Mouse (Mus musculus) spleen, embryonic (tissue): ENCODE measurements around the gene Abtb2.

Experiments
- CTCF ChIA-PET: fragments of 350-600 bp; sonication (Branson Sonifier 250); formaldehyde crosslinking; loops from one replicate; lab custom pipeline; 2022; lab: Charles Lee

Abtb2 gene

GRCm38 (mm10) chr2:103583316-103583715 is 17.2 kb downstream of the Abtb2 start:
- CTCF ChIA-PET: no interaction called here

GRCm38 (mm10) chr2:103584093-103584492 is 18.0 kb downstream of the Abtb2 start:
- CTCF ChIA-PET: no interaction called here

- CTCF ChIA-PET: no interaction called here
Measured at GRCm38 (mm10) chr2:103586423-103586822, 20.3 kb downstream of the Abtb2 start.

GRCm38 (mm10) chr2:103588776-103589175 is 22.7 kb downstream of the Abtb2 start:
- CTCF ChIA-PET: no interaction called here

GRCm38 (mm10) chr2:103589400-103589799 is 23.3 kb downstream of the Abtb2 start:
- CTCF ChIA-PET: interaction anchor here (0.7 kb wide), 1 partner anchor 1008 kb away, joined by 3 read pairs; no protein-coding TSS in a partner anchor

GRCm38 (mm10) chr2:103590645-103591044 is 24.5 kb downstream of the Abtb2 start:
- CTCF ChIA-PET: interaction anchor here (0.7 kb wide), 1 partner anchor 9 kb away, joined by 9 read pairs; no protein-coding TSS in a partner anchor

- CTCF ChIA-PET: no interaction called here
Measured at GRCm38 (mm10) chr2:103591742-103592590, 25.9 kb downstream of the Abtb2 start.

GRCm38 (mm10) chr2:103592591-103592929 is 26.4 kb downstream of the Abtb2 start:
- CTCF ChIA-PET: no interaction called here

GRCm38 (mm10) chr2:103594592-103595011 is 28.5 kb downstream of the Abtb2 start:
- CTCF ChIA-PET: no interaction called here

GRCm38 (mm10) chr2:103595028-103595651 is 29.0 kb downstream of the Abtb2 start:
- CTCF ChIA-PET: interaction anchor here (0.6 kb wide), 1 partner anchor 883 kb away, joined by 5 read pairs; no protein-coding TSS in a partner anchor

GRCm38 (mm10) chr2:103599296-103599695 is 33.2 kb downstream of the Abtb2 start:
- CTCF ChIA-PET: interaction anchor here (0.6 kb wide), 2 partner anchors 9 to 103 kb away, joined by 4 to 9 read pairs; no protein-coding TSS in a partner anchor

- CTCF ChIA-PET: interaction anchor here (0.6 kb wide), 1 partner anchor 1619 kb away, joined by 3 read pairs; no protein-coding TSS in a partner anchor
Measured at GRCm38 (mm10) chr2:103600165-103600891, 34.2 kb downstream of the Abtb2 start.

GRCm38 (mm10) chr2:103601126-103601525 is 35.0 kb downstream of the Abtb2 start:
- CTCF ChIA-PET: interaction anchor here (0.5 to 0.6 kb wide), 3 partner anchors 51 to 1620 kb away, joined by 3 to 5 read pairs (median 5); no protein-coding TSS in a partner anchor

- CTCF ChIA-PET: interaction anchor here (0.5 to 0.6 kb wide), 2 partner anchors 50 to 62 kb away, joined by 5 read pairs; no protein-coding TSS in a partner anchor
Measured at GRCm38 (mm10) chr2:103601531-103601930, 35.4 kb downstream of the Abtb2 start.

GRCm38 (mm10) chr2:103603209-103603608 is 37.1 kb downstream of the Abtb2 start:
- CTCF ChIA-PET: no interaction called here

- CTCF ChIA-PET: no interaction called here
Measured at GRCm38 (mm10) chr2:103603869-103604268, 37.8 kb downstream of the Abtb2 start.

- CTCF ChIA-PET: no interaction called here
Measured at GRCm38 (mm10) chr2:103605805-103606498, 39.8 kb downstream of the Abtb2 start.

GRCm38 (mm10) chr2:103607926-103608325 is 41.8 kb downstream of the Abtb2 start:
- CTCF ChIA-PET: no interaction called here

GRCm38 (mm10) chr2:103608947-103609346 is 42.8 kb downstream of the Abtb2 start:
- CTCF ChIA-PET: interaction anchor here (0.6 kb wide), 1 partner anchor 45 kb away, joined by 3 read pairs; no protein-coding TSS in a partner anchor

- CTCF ChIA-PET: no interaction called here
Measured at GRCm38 (mm10) chr2:103609499-103609898, 43.4 kb downstream of the Abtb2 start.
